Mouse (Mus musculus) heart, embryonic 14.5 days (tissue): ENCODE measurements at regions not wholly inside any gene's neighbourhood (a gene's known extent, or its start where the extent isn't known, plus 50 kb on each side); places are given as distances from the start of the nearest gene placed in this dataset.

Experiments
- ATAC-seq: fragments of 200-750 bp; cut with Nextera tagmentation; 2 replicates; pipeline ENCODE4 v1.8.0; 2017; ENCODE audit warnings: low read depth, moderate TSS enrichment; ENCODE audit not compliant: insufficient number of reproducible peaks, insufficient read depth, low FRiP score
- H3K27ac ChIP-seq, 2 experiments: fragments of 200-500 bp in 1 of 2; fragments of 300-500 bp in 1 of 2; sonication (generic) in 1 of 2; replicated peaks in 1 of 2; 2 replicates each; pipeline ENCODE4 v1.5.1; 2012 to 2014; ENCODE audit warnings: low read depth in 2 of 2, low read length in 2 of 2, control low read depth in 1 of 2, mild to moderate bottlenecking in 1 of 2, mixed read lengths in 1 of 2; ENCODE audit not compliant: control insufficient read depth in 1 of 2, insufficient read depth in 1 of 2
- H3K27me3 ChIP-seq: fragments of 300-500 bp; sonication (generic); 2 replicates; pipeline ENCODE4 v1.6.1; 2014; ENCODE audit warnings: mild to moderate bottlenecking, low read length, control low read depth; ENCODE audit not compliant: control insufficient read depth, insufficient read depth
- H3K36me3 ChIP-seq: fragments of 300-500 bp; sonication (generic); 2 replicates; pipeline ENCODE4 v1.6.1; 2014; ENCODE audit warnings: mild to moderate bottlenecking, control low read depth, low read length, mixed read lengths; ENCODE audit not compliant: control insufficient read depth, insufficient read depth
- H3K4me1 ChIP-seq, 2 experiments: fragments of 200-500 bp in 1 of 2; fragments of 300-500 bp in 1 of 2; sonication (generic) in 1 of 2; 2 replicates each; pipeline ENCODE4 v1.6.1; 2012 to 2014; ENCODE audit warnings: low read length in 2 of 2, control low read depth in 1 of 2, mixed read lengths in 1 of 2; ENCODE audit not compliant: control insufficient read depth in 2 of 2, insufficient read depth in 2 of 2
- H3K4me2 ChIP-seq: fragments of 300-500 bp; sonication (generic); 2 replicates; pipeline ENCODE4 v1.6.1; 2014; ENCODE audit warnings: mild to moderate bottlenecking, low read length
- H3K4me3 ChIP-seq, 2 experiments: fragments of 200-500 bp in 1 of 2; fragments of 300-500 bp in 1 of 2; sonication (generic) in 1 of 2; 2 replicates each; pipeline ENCODE4 v1.5.1; 2012 to 2014; ENCODE audit warnings: low read length in 2 of 2, mild to moderate bottlenecking in 2 of 2, control low read depth in 1 of 2, low read depth in 1 of 2, moderate library complexity in 1 of 2; ENCODE audit not compliant: control insufficient read depth in 1 of 2, insufficient read depth in 1 of 2
- H3K9ac ChIP-seq: fragments of 300-500 bp; sonication (generic); 2 replicates; pipeline ENCODE4 v1.6.1; 2014; ENCODE audit warnings: mild to moderate bottlenecking, low read length
- H3K9me3 ChIP-seq: fragments of 300-500 bp; sonication (generic); 2 replicates; pipeline ENCODE4 v1.6.1; 2016; ENCODE audit warnings: low read length, control low read depth; ENCODE audit not compliant: control insufficient read depth
- WGBS: fragments of 180-500 bp; shearing (Covaris S2); extraction: QIAGEN DNeasy Blood & Tissue Kit; methylation state at CpG from one replicate; pipeline ENCODE4 v1.1.7; 2014; 5-methylcytosine and 5-hydroxymethylcytosine counted together

- H3K36me3 ChIP-seq = no peaks in the 10 kb centered on the region
- 84% methylated on average over 3 of the region's 3 CpGs for WGBS
Measured at GRCm38 (mm10) chr16:79400100-79400499, 309.2 kb upstream of the Tmprss15 start.

GRCm38 (mm10) chr16:79398476-79398875 lies 307.6 kb upstream of the Tmprss15 start:
- no peak overlapping the region for H3K4me2 ChIP-seq
- no peak overlapping the region for H3K4me3 ChIP-seq
- H3K9me3 ChIP-seq = no peaks in the 10 kb centered on the region
- H3K27me3 ChIP-seq = no peaks in the 10 kb centered on the region
- WGBS = 31% methylated on average over 2 of the region's 2 CpGs
- ATAC-seq = no peak
- no peak overlapping the region for H3K9ac ChIP-seq
- H3K36me3 ChIP-seq = no peaks in the 10 kb centered on the region
- H3K27ac ChIP-seq = no peak overlapping the region
- H3K4me1 ChIP-seq = 0 out of 4 replicates have a peak, but pooled peaks cover 0 to 6% of the 10 kb centered on the region in 2 experiments

More at GRCm38 (mm10) chr16:79400100-79400499, 309.2 kb upstream of the Tmprss15 start:
- Histone ChIP-seq H3K4me3 (no peak overlapping the region), H3K9me3 (no peaks in the 10 kb centered on the region), H3K4me2 (no peak overlapping the region), H3K27ac (no peak overlapping the region), H3K9ac (no peak overlapping the region), H3K27me3 (no peaks in the 10 kb centered on the region), H3K4me1 (0 out of 4 replicates have a peak, but pooled peaks cover 0 to 6% of the 10 kb centered on the region in 2 experiments)
- ATAC-seq = no peak

GRCm38 (mm10) chr16:79394425-79394824 lies 303.5 kb upstream of the Tmprss15 start:
- H3K9ac ChIP-seq = no peak overlapping the region
- no peak overlapping the region for H3K4me3 ChIP-seq
- ATAC-seq = no peak
- no peak overlapping the region for H3K4me2 ChIP-seq
- H3K4me1 ChIP-seq = 0 out of 4 replicates have a peak, but pooled peaks cover 0 to 6% of the 10 kb centered on the region in 2 experiments
- no peaks in the 10 kb centered on the region for H3K36me3 ChIP-seq
- H3K27ac ChIP-seq = no peak overlapping the region
- no peaks in the 10 kb centered on the region for H3K27me3 ChIP-seq
- H3K9me3 ChIP-seq = no peaks in the 10 kb centered on the region

GRCm38 (mm10) chr16:79386421-79386820 lies 295.5 kb upstream of the Tmprss15 start:
- Histone ChIP-seq H3K27me3 (no peaks in the 10 kb centered on the region), H3K4me2 (no peak overlapping the region), H3K9me3 (no peaks in the 10 kb centered on the region), H3K27ac (no peak overlapping the region), H3K4me1 (no peaks in the 10 kb centered on the region), H3K4me3 (no peak overlapping the region), H3K36me3 (no peaks in the 10 kb centered on the region), H3K9ac (no peak overlapping the region)
- WGBS = 67% methylated on average over 3 of the region's 3 CpGs
- ATAC-seq = no peak

- Histone ChIP-seq H3K4me3 (no peak overlapping the region), H3K9ac (no peak overlapping the region), H3K36me3 (no peaks in the 10 kb centered on the region), H3K9me3 (no peaks in the 10 kb centered on the region), H3K4me1 (no peaks in the 10 kb centered on the region), H3K4me2 (no peak overlapping the region), H3K27me3 (no peaks in the 10 kb centered on the region), H3K27ac (no peak overlapping the region)
- no peak for ATAC-seq
Measured at GRCm38 (mm10) chr16:79350127-79350526, 259.2 kb upstream of the Tmprss15 start.

- Histone ChIP-seq H3K36me3 (no peaks in the 10 kb centered on the region), H3K27ac (no peak overlapping the region), H3K27me3 (no peaks in the 10 kb centered on the region), H3K9me3 (no peaks in the 10 kb centered on the region), H3K9ac (no peak overlapping the region), H3K4me3 (no peak overlapping the region), H3K4me1 (no peaks in the 10 kb centered on the region), H3K4me2 (no peak overlapping the region)
- 74% methylated on average over 3 of the region's 3 CpGs for WGBS
- ATAC-seq = no peak
Measured at GRCm38 (mm10) chr16:79342453-79342852, 251.6 kb upstream of the Tmprss15 start.

- H3K27ac ChIP-seq = no peak overlapping the region
- ATAC-seq = no peak
Measured at GRCm38 (mm10) chr16:79336416-79336815, 245.5 kb upstream of the Tmprss15 start.

GRCm38 (mm10) chr16:79336016-79336415 lies 245.1 kb upstream of the Tmprss15 start:
- no peak overlapping the region for H3K4me3 ChIP-seq

More at GRCm38 (mm10) chr16:79336416-79336815, 245.5 kb upstream of the Tmprss15 start:
- Histone ChIP-seq H3K36me3 (no peaks in the 10 kb centered on the region), H3K9ac (no peak overlapping the region), H3K27me3 (no peaks in the 10 kb centered on the region), H3K4me1 (no peaks in the 10 kb centered on the region), H3K4me3 (no peak overlapping the region), H3K4me2 (no peak overlapping the region), H3K9me3 (no peaks in the 10 kb centered on the region)
- 56% methylated on average over 2 of the region's 2 CpGs for WGBS

More at GRCm38 (mm10) chr16:79336016-79336415, 245.1 kb upstream of the Tmprss15 start:
- ATAC-seq = no peak
- Histone ChIP-seq H3K4me2 (no peak overlapping the region), H3K9ac (no peak overlapping the region), H3K27me3 (no peaks in the 10 kb centered on the region), H3K27ac (no peak overlapping the region), H3K36me3 (no peaks in the 10 kb centered on the region), H3K4me1 (no peaks in the 10 kb centered on the region), H3K9me3 (no peaks in the 10 kb centered on the region)
